Mouse (Mus musculus): ENCODE measurements at regions not wholly inside any gene's neighbourhood (a gene's known extent, or its start where the extent isn't known, plus 50 kb on each side); places are given as distances from the start of the nearest gene placed in this dataset.

- DNase-seq (ENCODE audit: low read depth, low spot score): no peak
These were observed 192.1 kb upstream of the Ptbp2 start for GRCm38 (mm10) chr3:119976363-119976762.

GRCm38 (mm10) chr3:119958799-119959467 lies 174.7 kb upstream of the Ptbp2 start:
- DNase-seq (ENCODE audit: low read depth, low spot score): peak; percentile 87

- DNase-seq (ENCODE audit: low read depth, low spot score): no peak
These were observed 173.3 kb upstream of the Ptbp2 start for GRCm38 (mm10) chr3:119957529-119957928.

- DNase-seq (ENCODE audit: low read depth, low spot score): no peak
These were observed 171.7 kb upstream of the Ptbp2 start for GRCm38 (mm10) chr3:119955745-119956615.

GRCm38 (mm10) chr3:119950721-119951120 lies 166.5 kb upstream of the Ptbp2 start:
- no peak for DNase-seq (ENCODE audit: low read depth, low spot score)

- no peak for DNase-seq (ENCODE audit: low read depth, low spot score)
These were observed 165.8 kb upstream of the Ptbp2 start for GRCm38 (mm10) chr3:119950070-119950469.

- peak; percentile 67 for DNase-seq (ENCODE audit: low read depth, low spot score)
These were observed 165.4 kb upstream of the Ptbp2 start for GRCm38 (mm10) chr3:119949620-119950019.

GRCm38 (mm10) chr3:119949041-119949470 lies 164.8 kb upstream of the Ptbp2 start:
- DNase-seq (ENCODE audit: low read depth, low spot score): peak; percentile 36

GRCm38 (mm10) chr3:119947126-119947525 lies 162.9 kb upstream of the Ptbp2 start:
- DNase-seq (ENCODE audit: low read depth, low spot score): no peak

- DNase-seq (ENCODE audit: low read depth, low spot score): no peak
These were observed 159.8 kb upstream of the Ptbp2 start for GRCm38 (mm10) chr3:119944115-119944514.

GRCm38 (mm10) chr3:119939091-119939490 lies 154.8 kb upstream of the Ptbp2 start:
- DNase-seq (ENCODE audit: low read depth, low spot score): no peak

- no peak for DNase-seq (ENCODE audit: low read depth, low spot score)
These were observed 154.2 kb upstream of the Ptbp2 start for GRCm38 (mm10) chr3:119938425-119938824.

- DNase-seq (ENCODE audit: low read depth, low spot score): no peak
These were observed 152.3 kb upstream of the Ptbp2 start for GRCm38 (mm10) chr3:119936526-119936925.

- peak; percentile 57 for DNase-seq (ENCODE audit: low read depth, low spot score)
These were observed 148.8 kb upstream of the Ptbp2 start for GRCm38 (mm10) chr3:119933049-119933511.

GRCm38 (mm10) chr3:119928281-119928680 lies 144.0 kb upstream of the Ptbp2 start:
- no peak for DNase-seq (ENCODE audit: low read depth, low spot score)

GRCm38 (mm10) chr3:119919501-119920141 lies 135.4 kb upstream of the Ptbp2 start:
- no peak for DNase-seq (ENCODE audit: low read depth, low spot score)

- no peak for DNase-seq (ENCODE audit: low read depth, low spot score)
These were observed 132.0 kb upstream of the Ptbp2 start for GRCm38 (mm10) chr3:119915984-119916865.

- DNase-seq (ENCODE audit: low read depth, low spot score): no peak
These were observed 127.3 kb upstream of the Ptbp2 start for GRCm38 (mm10) chr3:119911532-119911931.

GRCm38 (mm10) chr3:119904244-119904643 lies 120.0 kb upstream of the Ptbp2 start:
- no peak for DNase-seq (ENCODE audit: low read depth, low spot score)

- DNase-seq (ENCODE audit: low read depth, low spot score): no peak
These were observed 110.9 kb upstream of the Ptbp2 start for GRCm38 (mm10) chr3:119895141-119895540.

GRCm38 (mm10) chr3:119894035-119894434 lies 109.8 kb upstream of the Ptbp2 start:
- DNase-seq (ENCODE audit: low read depth, low spot score): no peak
